Mouse (Mus musculus) liver, adult 10 weeks (tissue): ENCODE results near the gene Gvin1. TPM values are rescaled to one million over a fixed set of nuclear protein-coding genes. Genes with fewer than 3 reads are reported as not detected.

ENCODE experiments used
- polyA plus RNA-seq: library from polyadenylated mRNA; stranded (reverse); fragments of 350-450 nt; fragmentation: Illumina TruSeq; extraction: RNeasy Lipid Tissue Mini Kit (QIAGEN cat#74804); gene quantifications from one replicate; pipeline ENCODE4 v1.2.3, GENCODE M21; 2014; ENCODE audit warnings: low read depth, low replicate concordance

Gvin1 gene
- 10.1 TPM for polyA plus RNA-seq

GRCm38 (mm10) chr7:106215177-106215576 is at the start of gene Gvin1:
Gene Gvin1 (minus strand): TSS chr7:106215326.

